ENCODE assay signal across 21 mouse cellular contexts in genomic region chr10:120603167-120603566, GRCm38 (mm10).
"Had no signal": no experiment of that assay in that cellular context is flagged by ENCODE, and none has a peak within 500 bp of the region (broad histone marks: within the 10 kb centered on the region; RNA-seq: fewer than 3 reads in every experiment).

No protein-coding gene starts in this region.

- H3K4me2 ChIP-seq: lung, embryonic 15.5 days; midbrain, embryonic 12.5 days; neural tube, embryonic 13.5 days; neural tube, embryonic 15.5 days had no signal

- H3K27me3 ChIP-seq: lung, embryonic 15.5 days; midbrain, embryonic 12.5 days; neural tube, embryonic 13.5 days; neural tube, embryonic 15.5 days had no signal

- DNase-seq: liver, postnatal 0 days; lung, adult 2 months; lung, postnatal 14 days; lung, postnatal 36 days; midbrain, embryonic 14.5 days; retina, postnatal 1 day; right cerebral cortex, adult 18-20 months; right cerebral cortex, postnatal 25 days; right cerebral cortex, postnatal 4 days; spleen, adult 18-20 months; thymus, adult 18-20 months; thymus, postnatal 14 days; thymus, postnatal 36 days had no signal

- H3K27ac ChIP-seq: lung, embryonic 15.5 days; midbrain, embryonic 10.5 days; midbrain, embryonic 12.5 days; neural tube, embryonic 13.5 days; neural tube, embryonic 15.5 days had no signal

- H3K4me3 ChIP-seq: lung, embryonic 15.5 days; midbrain, embryonic 10.5 days; midbrain, embryonic 12.5 days; myocyte; neural tube, embryonic 13.5 days; neural tube, embryonic 15.5 days had no signal

- H3K9me3 ChIP-seq: lung, embryonic 15.5 days; midbrain, embryonic 10.5 days; midbrain, embryonic 12.5 days; neural tube, embryonic 13.5 days; neural tube, embryonic 15.5 days had no signal

- ATAC-seq: liver, postnatal 0 days; lung, postnatal 0 days; midbrain, embryonic 16.5 days had no signal

- H3K9ac ChIP-seq: liver, postnatal 0 days; lung, embryonic 15.5 days; midbrain, embryonic 12.5 days; neural tube, embryonic 13.5 days; neural tube, embryonic 15.5 days had no signal

- H3K36me3 ChIP-seq: lung, embryonic 15.5 days; midbrain, embryonic 10.5 days; midbrain, embryonic 12.5 days; neural tube, embryonic 13.5 days; neural tube, embryonic 15.5 days had no signal

- H3K4me1 ChIP-seq: lung, embryonic 15.5 days; neural tube, embryonic 13.5 days; neural tube, embryonic 15.5 days had no signal
